Mouse (Mus musculus) midbrain, postnatal 0 days (tissue): Measurements from ENCODE around the gene Hivep1. TPM values are rescaled to one million over a fixed set of nuclear protein-coding genes. Genes with fewer than 3 reads are reported as not detected.

Experiments used
- ATAC-seq: fragments of 200-750 bp; cut with Nextera tagmentation; 2 replicates; pipeline ENCODE4 v1.8.0; 2017; ENCODE audit warnings: moderate number of reproducible peaks, mild to moderate bottlenecking, moderate TSS enrichment, moderate library complexity; ENCODE audit not compliant: low FRiP score
- DNase-seq: peaks from one replicate; pipeline ENCODE4 v3.0.0-alpha.2; 2015; ENCODE audit warnings: low spot score
- H3K27ac ChIP-seq: fragments of 300-500 bp; sonication (generic); 2 replicates; pipeline ENCODE4 v1.5.1; 2014; ENCODE audit warnings: low read depth, mild to moderate bottlenecking, low read length, mixed read lengths
- H3K27me3 ChIP-seq: fragments of 300-500 bp; sonication (generic); 2 replicates; pipeline ENCODE4 v1.6.1; 2014; ENCODE audit warnings: low read length, control low read depth, mixed read lengths; ENCODE audit not compliant: insufficient read depth
- H3K36me3 ChIP-seq: fragments of 300-500 bp; sonication (generic); 2 replicates; pipeline ENCODE4 v1.6.1; 2014; ENCODE audit warnings: low read length, control low read depth, mixed read lengths; ENCODE audit not compliant: insufficient read depth
- H3K4me1 ChIP-seq: fragments of 300-500 bp; sonication (generic); 2 replicates; pipeline ENCODE4 v1.6.1; 2014; ENCODE audit warnings: mild to moderate bottlenecking, control low read depth, antibody characterized with exemption, low read length, mixed read lengths; ENCODE audit not compliant: insufficient read depth
- H3K4me2 ChIP-seq: fragments of 300-500 bp; sonication (generic); 2 replicates; pipeline ENCODE4 v1.6.1; 2014; ENCODE audit warnings: low read depth, mild to moderate bottlenecking, low read length, mixed read lengths; ENCODE audit not compliant: poor library complexity, severe bottlenecking
- H3K4me3 ChIP-seq: fragments of 300-500 bp; sonication (generic); 2 replicates; pipeline ENCODE4 v1.5.1; 2014; ENCODE audit warnings: low read depth, mild to moderate bottlenecking, low read length, moderate library complexity
- H3K9ac ChIP-seq: fragments of 300-500 bp; sonication (generic); replicated peaks from 2 replicates; pipeline ENCODE4 v1.6.1; 2014; ENCODE audit warnings: mild to moderate bottlenecking, low read length, moderate library complexity, mixed read lengths; ENCODE audit not compliant: poor library complexity, severe bottlenecking
- H3K9me3 ChIP-seq: fragments of 300-500 bp; sonication (generic); 2 replicates; pipeline ENCODE4 v1.6.1; 2016; ENCODE audit warnings: low read length, control low read depth
- CTCF ChIP-seq: IDR thresholded peaks from 2 replicates; pipeline ENCODE4 v1.5.1; 2016; ENCODE audit warnings: antibody characterized with exemption, mild to moderate bottlenecking
- WGBS: fragments of 180-500 bp; shearing (Covaris S2); extraction: QIAGEN DNeasy Blood & Tissue Kit; methylation state at CpG from one replicate; pipeline ENCODE4 v1.1.7; 2014; 5-methylcytosine and 5-hydroxymethylcytosine counted together
- polyA plus RNA-seq: library from polyadenylated mRNA; unstranded; fragments of >200 nt; fragmentation: Nextera tagmentation; extraction: Ambion mirVana; gene quantifications from 2 replicates; pipeline ENCODE4 v1.2.1, GENCODE M21; 2015
- total RNA-seq: library from RNA; depleted of rRNA; stranded (reverse); fragments of >200 nt; gene quantifications from 2 replicates; pipeline ENCODE4 v1.2.3, GENCODE M21; 2014

The Hivep1 gene
- total and polyA plus RNA-seq, 2 experiments from 2014 or later = 19.5 to 38.0 TPM

DNA sequence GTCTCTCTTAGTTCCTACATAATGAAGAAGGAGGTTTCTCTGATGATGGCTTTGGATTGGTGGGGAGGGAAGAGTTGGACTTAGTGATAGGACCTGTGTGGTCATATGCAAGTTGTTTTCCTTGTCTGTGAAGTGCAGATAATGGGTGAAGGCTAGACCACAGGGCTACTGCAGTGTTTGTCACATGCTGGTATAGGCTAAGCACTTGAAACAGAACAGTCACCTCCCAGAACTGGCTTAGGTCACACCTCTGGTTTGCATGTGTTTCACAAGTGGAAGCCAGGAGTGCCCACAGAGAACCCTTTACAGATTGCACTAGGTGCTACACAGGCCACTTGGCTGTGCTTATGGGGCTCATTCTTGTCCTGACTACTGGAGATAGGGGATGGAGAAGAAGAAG is 12.4 kb downstream of the Hivep1 start:
- Histone ChIP-seq H3K4me2 (no peak overlapping the region), H3K27me3 (no peaks in the 10 kb centered on the region), H3K4me1 (no peaks in the 10 kb centered on the region), H3K27ac (no peak overlapping the region), H3K36me3 (peaks cover 5% of the 10 kb centered on the region; the same call in 1 of the 2 replicates), H3K4me3 (no peak overlapping the region), H3K9ac (no peak overlapping the region), H3K9me3 (no peaks in the 10 kb centered on the region)
- ATAC-seq = no peak
- TF ChIP-seq CTCF = no peak
- DNase-seq = no peak

DNA sequence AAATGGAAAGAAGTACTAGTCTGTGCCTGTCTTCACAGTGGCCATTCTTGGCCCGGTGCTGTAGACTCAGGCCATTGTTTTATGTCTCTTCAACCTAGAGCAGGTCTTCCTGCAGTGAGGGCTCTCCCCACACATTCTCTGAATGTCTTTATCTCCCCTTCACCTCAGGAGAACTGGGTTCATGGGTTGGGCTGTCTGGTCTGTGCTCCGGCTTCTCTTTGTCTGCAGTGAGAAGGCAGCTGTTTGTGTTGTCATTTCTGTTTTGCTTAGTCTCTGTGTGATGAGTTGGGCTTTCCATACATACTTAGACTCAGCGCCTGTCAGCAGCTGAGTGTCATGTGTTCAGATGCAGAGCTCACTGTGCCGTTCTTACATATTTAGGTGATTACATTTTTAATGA is 18.4 kb downstream of the Hivep1 start:
- Histone ChIP-seq H3K9me3 (no peaks in the 10 kb centered on the region), H3K27ac (no peak overlapping the region), H3K27me3 (no peaks in the 10 kb centered on the region), H3K36me3 (no peaks in the 10 kb centered on the region; the same call in 1 of the 2 replicates), H3K4me2 (no peak overlapping the region), H3K4me3 (no peak overlapping the region), H3K9ac (no peak overlapping the region), H3K4me1 (0 out of 2 replicates have a peak, but pooled peaks cover 3% of the 10 kb centered on the region)
- DNase-seq (no peak), ATAC-seq (no peak)
- WGBS = 63% methylated on average over 4 of the region's 4 CpGs
- no peak for TF ChIP-seq CTCF

GRCm38 (mm10) chr13:42071011-42071410 is 19.2 kb downstream of the Hivep1 start:
- Histone ChIP-seq H3K4me2 (no peak overlapping the region), H3K4me1 (0 out of 2 replicates have a peak, but pooled peaks cover 3% of the 10 kb centered on the region), H3K9ac (no peak overlapping the region), H3K36me3 (no peaks in the 10 kb centered on the region; the same call in 1 of the 2 replicates), H3K9me3 (no peaks in the 10 kb centered on the region), H3K27me3 (no peaks in the 10 kb centered on the region), H3K27ac (no peak overlapping the region), H3K4me3 (no peak overlapping the region)
- DNase-seq (no peak), ATAC-seq (no peak)
- 91% methylated on average over 6 of the region's 6 CpGs for WGBS
- no peak for TF ChIP-seq CTCF

DNA sequence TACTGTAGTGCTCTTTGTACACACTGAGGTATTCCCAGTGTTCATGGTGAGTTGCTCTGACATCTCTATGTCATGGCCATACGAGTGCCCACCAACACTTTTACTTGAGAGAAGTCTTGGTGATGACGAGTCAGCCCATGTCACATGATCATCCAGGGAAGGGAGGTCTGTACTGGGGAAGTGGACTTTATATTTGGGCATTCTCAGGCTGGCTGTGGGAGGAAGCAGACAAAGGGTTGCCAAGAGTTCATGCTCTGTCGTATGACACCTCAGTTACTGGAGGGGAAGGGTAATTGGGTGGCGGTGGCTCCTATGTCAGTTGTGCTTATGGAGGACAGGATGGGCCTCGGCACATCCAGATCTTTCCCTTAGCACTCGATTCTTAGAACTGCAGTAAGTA is 21.5 kb downstream of the Hivep1 start:
- WGBS = 83% methylated on average over 6 of the region's 6 CpGs

DNA sequence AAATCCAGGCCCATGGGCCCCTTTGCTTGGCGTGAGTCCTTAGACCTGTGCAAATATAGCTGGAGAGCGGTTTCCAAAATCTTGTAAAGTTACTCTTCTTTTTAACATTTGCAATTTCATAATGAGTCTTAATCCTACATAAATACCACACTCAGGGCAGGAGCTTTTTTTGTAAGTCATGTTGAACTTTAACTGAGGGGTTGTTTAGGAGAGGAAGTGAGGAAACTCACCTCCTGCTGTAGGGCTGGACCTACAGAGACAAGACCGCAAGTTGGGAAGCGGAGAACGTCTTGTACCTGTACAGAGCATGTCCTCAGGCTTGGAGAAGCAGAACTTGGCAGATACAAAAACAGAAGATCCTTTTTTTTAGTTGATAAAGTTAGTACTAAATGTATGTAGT is 23.7 kb downstream of the Hivep1 start:
- no peak for TF ChIP-seq CTCF
- H3K4me2 ChIP-seq = no peak overlapping the region
- WGBS = 93% methylated on average over 5 of the region's 5 CpGs
- no peak for ATAC-seq
- no peak overlapping the region for H3K4me3 ChIP-seq
- no peaks in the 10 kb centered on the region for H3K27me3 ChIP-seq
- H3K36me3 ChIP-seq = no peaks in the 10 kb centered on the region
- H3K9me3 ChIP-seq = no peaks in the 10 kb centered on the region
- H3K4me1 ChIP-seq = peaks cover 2% of the 10 kb centered on the region; the same call in 1 of the 2 replicates
- H3K9ac ChIP-seq = no peak overlapping the region
- H3K27ac ChIP-seq = no peak overlapping the region
- DNase-seq = no peak

More for the DNA sequence above, 21.5 kb downstream of the Hivep1 start:
- Histone ChIP-seq H3K36me3 (no peaks in the 10 kb centered on the region), H3K4me1 (0 out of 2 replicates have a peak, but pooled peaks cover 3% of the 10 kb centered on the region), H3K27me3 (no peaks in the 10 kb centered on the region), H3K27ac (no peak overlapping the region), H3K9me3 (no peaks in the 10 kb centered on the region), H3K9ac (no peak overlapping the region), H3K4me2 (no peak overlapping the region), H3K4me3 (no peak overlapping the region)
- ATAC-seq (no peak), DNase-seq (no peak)
- TF ChIP-seq CTCF = no peak

DNA sequence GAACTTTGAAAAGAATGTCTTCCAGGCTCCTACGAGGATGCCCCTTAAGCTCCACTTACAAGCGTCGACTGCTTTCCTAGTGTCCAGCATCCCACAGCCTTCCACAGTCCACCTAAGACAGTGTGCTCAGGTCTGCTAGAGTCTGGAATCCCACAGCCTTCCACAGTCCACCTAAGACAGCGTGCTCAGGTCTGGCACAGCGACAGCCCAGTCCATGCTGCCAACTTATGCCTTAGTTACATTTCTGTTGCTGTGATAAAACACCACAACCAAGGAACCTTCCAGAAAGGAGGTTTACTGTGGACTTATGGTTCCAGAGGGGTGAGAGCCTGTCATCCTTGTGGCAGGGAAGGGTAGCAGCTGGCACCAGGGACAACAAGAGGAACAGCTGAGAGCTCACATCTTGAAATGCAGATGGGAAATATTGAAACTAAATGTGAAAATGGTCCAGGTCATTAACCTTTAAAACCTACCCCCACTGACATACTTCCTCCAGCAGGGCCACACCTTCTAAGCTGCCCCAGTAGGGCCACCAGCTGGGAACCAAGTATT is 25.0 kb downstream of the Hivep1 start:
- no peaks in the 10 kb centered on the region for H3K9me3 ChIP-seq
- H3K4me1 ChIP-seq = peaks cover 4% of the 10 kb centered on the region; the same call in 1 of the 2 replicates
- ATAC-seq (no peak), DNase-seq (no peak)
- H3K27me3 ChIP-seq = no peaks in the 10 kb centered on the region
- WGBS = 91% methylated on average over 5 of the region's 5 CpGs
- no peak overlapping the region for H3K4me3 ChIP-seq
- H3K36me3 ChIP-seq = no peaks in the 10 kb centered on the region
- no peak overlapping the region for H3K9ac ChIP-seq
- no peak overlapping the region for H3K4me2 ChIP-seq
- TF ChIP-seq CTCF = no peak
- H3K27ac ChIP-seq = no peak overlapping the region
